Mouse (Mus musculus): ENCODE results near the gene Vcp. TPM values are rescaled to one million over a fixed set of nuclear protein-coding genes. Genes with fewer than 3 reads are reported as not detected.

Vcp gene
- polyA plus RNA-seq, 1 experiment from 2014 or later: 205 TPM

DNA sequence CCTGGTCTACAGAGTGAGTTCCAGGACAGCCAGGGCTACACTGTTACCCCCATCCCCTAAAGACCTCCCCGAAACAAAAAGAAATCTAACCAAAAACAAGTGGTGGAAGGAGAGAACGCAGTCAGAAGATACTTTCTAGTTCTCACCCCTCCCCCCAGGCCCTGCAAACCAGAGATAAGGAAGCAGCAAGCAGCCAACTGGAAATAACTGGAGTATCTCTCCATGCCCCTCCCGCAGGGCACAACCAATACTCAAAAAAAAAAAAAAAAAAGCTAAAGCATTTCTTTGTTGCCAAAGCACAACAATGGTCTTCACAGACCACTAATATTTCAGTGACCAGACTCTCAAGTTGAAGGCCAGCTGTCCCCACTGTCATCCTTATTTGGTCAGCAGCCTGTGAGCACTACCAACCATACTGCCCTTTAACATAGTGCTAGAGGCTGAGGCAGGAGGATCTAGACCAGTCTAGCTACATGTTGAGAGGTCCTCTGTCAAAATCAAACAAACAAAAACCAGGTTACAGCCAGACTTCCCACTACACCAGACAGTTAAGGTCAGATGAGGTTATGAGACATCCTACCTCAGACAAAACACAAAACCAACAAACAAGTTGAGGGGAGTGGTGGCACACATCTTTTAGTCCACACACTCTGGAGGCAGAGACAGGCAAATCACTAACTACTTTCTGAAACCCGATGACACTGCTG, 37.7 kb upstream of the Vcp start:
- Histone ChIP-seq H3K4me2 (replicated peaks; ENCODE audit: low read depth) (0 out of 2 replicates have a peak overlapping the region, but pooled peaks have one; percentile 3), H3K36me3 (ENCODE audit: control insufficient read depth, insufficient read depth) (peaks cover 29% of the 10 kb centered on the region; the same call in 1 of the 2 replicates), H3K9me3 (ENCODE audit: control insufficient read depth) (no peaks in the 10 kb centered on the region), H3K4me3 (ENCODE audit: low read depth, low read length) (no peak overlapping the region), H3K27me3 (replicated peaks; ENCODE audit: control insufficient read depth, insufficient read depth, low read length) (no peaks in the 10 kb centered on the region), H3K9ac (ENCODE audit: low read depth, low read length) (no peak overlapping the region), H3K4me1 (replicated peaks; ENCODE audit: control insufficient read depth, insufficient read depth, low read length) (no peaks in the 10 kb centered on the region; the same call in 1 of the 2 replicates), H3K27ac (ENCODE audit: low read depth, low read length) (no peak overlapping the region)
- TF ChIP-seq CTCF (IDR thresholded peaks at IDR 0.05; ENCODE audit: low read depth): no peak
- 54% methylated on average over 4 of the region's 4 CpGs for WGBS
- no peak for ATAC-seq

GRCm38 (mm10) chr4:43036356-43036755, 36.0 kb upstream of the Vcp start:
- H3K36me3 ChIP-seq (ENCODE audit: control insufficient read depth, insufficient read depth): peaks cover 29% of the 10 kb centered on the region; the same call in 1 of the 2 replicates
- no peaks in the 10 kb centered on the region for H3K9me3 ChIP-seq (ENCODE audit: control insufficient read depth)
- WGBS: 87% methylated on average over 10 of the region's 10 CpGs
- H3K27me3 ChIP-seq (replicated peaks; ENCODE audit: control insufficient read depth, insufficient read depth, low read length): no peaks in the 10 kb centered on the region
- H3K9ac ChIP-seq (ENCODE audit: low read depth, low read length): no peak overlapping the region
- ATAC-seq: no peak
- TF ChIP-seq CTCF (IDR thresholded peaks at IDR 0.05; ENCODE audit: low read depth): no peak
- H3K4me3 ChIP-seq (ENCODE audit: low read depth, low read length): no peak overlapping the region
- peaks cover 3% of the 10 kb centered on the region; the same call in 1 of the 2 replicates for H3K4me1 ChIP-seq (replicated peaks; ENCODE audit: control insufficient read depth, insufficient read depth, low read length)
- H3K4me2 ChIP-seq (replicated peaks; ENCODE audit: low read depth): no peak overlapping the region
- H3K27ac ChIP-seq (ENCODE audit: low read depth, low read length): 0 out of 2 replicates have a peak overlapping the region, but pooled peaks have one; percentile 11

GRCm38 (mm10) chr4:43035851-43036250, 35.5 kb upstream of the Vcp start:
- Histone ChIP-seq H3K4me1 (replicated peaks; ENCODE audit: control insufficient read depth, insufficient read depth, low read length) (peaks cover 3% of the 10 kb centered on the region; the same call in 1 of the 2 replicates), H3K36me3 (ENCODE audit: control insufficient read depth, insufficient read depth) (peaks cover 29% of the 10 kb centered on the region; the same call in 1 of the 2 replicates), H3K4me2 (replicated peaks; ENCODE audit: low read depth) (no peak overlapping the region), H3K9ac (ENCODE audit: low read depth, low read length) (no peak overlapping the region), H3K4me3 (ENCODE audit: low read depth, low read length) (no peak overlapping the region), H3K27ac (ENCODE audit: low read depth, low read length) (no peak overlapping the region), H3K27me3 (replicated peaks; ENCODE audit: control insufficient read depth, insufficient read depth, low read length) (no peaks in the 10 kb centered on the region), H3K9me3 (ENCODE audit: control insufficient read depth) (no peaks in the 10 kb centered on the region)
- WGBS: 89% methylated on average over 6 of the region's 6 CpGs
- ATAC-seq: no peak
- TF ChIP-seq CTCF (IDR thresholded peaks at IDR 0.05; ENCODE audit: low read depth): no peak

GRCm38 (mm10) chr4:43033481-43033880, 33.2 kb upstream of the Vcp start:
- Histone ChIP-seq H3K9ac (ENCODE audit: low read depth, low read length) (no peak overlapping the region), H3K4me2 (replicated peaks; ENCODE audit: low read depth) (no peak overlapping the region), H3K4me1 (replicated peaks; ENCODE audit: control insufficient read depth, insufficient read depth, low read length) (0 out of 2 replicates have a peak, but pooled peaks cover 3% of the 10 kb centered on the region), H3K36me3 (ENCODE audit: control insufficient read depth, insufficient read depth) (peaks cover 29% of the 10 kb centered on the region; the same call in 1 of the 2 replicates), H3K9me3 (ENCODE audit: control insufficient read depth) (no peaks in the 10 kb centered on the region), H3K27me3 (replicated peaks; ENCODE audit: control insufficient read depth, insufficient read depth, low read length) (no peaks in the 10 kb centered on the region), H3K27ac (ENCODE audit: low read depth, low read length) (no peak overlapping the region), H3K4me3 (ENCODE audit: low read depth, low read length) (no peak overlapping the region)
- no peak for TF ChIP-seq CTCF (IDR thresholded peaks at IDR 0.05; ENCODE audit: low read depth)
- ATAC-seq: no peak
- WGBS: 79% methylated on average over 14 of the region's 14 CpGs

- H3K4me1 ChIP-seq (replicated peaks; ENCODE audit: control insufficient read depth, insufficient read depth, low read length): 0 out of 2 replicates have a peak, but pooled peaks cover 3% of the 10 kb centered on the region
- no peaks in the 10 kb centered on the region for H3K27me3 ChIP-seq (replicated peaks; ENCODE audit: control insufficient read depth, insufficient read depth, low read length)
- H3K4me2 ChIP-seq (replicated peaks; ENCODE audit: low read depth): no peak overlapping the region
- no peaks in the 10 kb centered on the region for H3K9me3 ChIP-seq (ENCODE audit: control insufficient read depth)
- peaks cover 38% of the 10 kb centered on the region for H3K36me3 ChIP-seq (ENCODE audit: control insufficient read depth, insufficient read depth)
- H3K27ac ChIP-seq (ENCODE audit: low read depth, low read length): no peak overlapping the region
- TF ChIP-seq CTCF (IDR thresholded peaks at IDR 0.05; ENCODE audit: low read depth): no peak
- no peak overlapping the region for H3K9ac ChIP-seq (ENCODE audit: low read depth, low read length)
- WGBS: 93% methylated on average over 1 of the region's 1 CpGs
- H3K4me3 ChIP-seq (ENCODE audit: low read depth, low read length): no peak overlapping the region
- ATAC-seq: no peak
These were observed 32.2 kb upstream of the Vcp start for GRCm38 (mm10) chr4:43032501-43032900.

GRCm38 (mm10) chr4:43031237-43031995, 31.1 kb upstream of the Vcp start, which contains the start of gene Stoml2:
Gene Stoml2, minus strand, starts transcription at chr4:43031710.
- WGBS: under 1% methylated on average over 38 of the region's 38 CpGs
- peak within 1 kb of the TSS; percentile 84 for H3K4me2 ChIP-seq (replicated peaks; ENCODE audit: low read depth)
- ATAC-seq: peak; percentile 94
- H3K27me3 ChIP-seq (replicated peaks; ENCODE audit: control insufficient read depth, insufficient read depth, low read length): no peaks in the 10 kb centered on the region
- peak within 1 kb of the TSS; percentile 90 for H3K9ac ChIP-seq (ENCODE audit: low read depth, low read length)
- 0 out of 2 replicates have a peak, but pooled peaks cover 3% of the 10 kb centered on the region for H3K4me1 ChIP-seq (replicated peaks; ENCODE audit: control insufficient read depth, insufficient read depth, low read length)
- peak within 1 kb of the TSS; percentile 82 for H3K27ac ChIP-seq (ENCODE audit: low read depth, low read length)
- H3K36me3 ChIP-seq (ENCODE audit: control insufficient read depth, insufficient read depth): peaks cover 38% of the 10 kb centered on the region
- no peaks in the 10 kb centered on the region for H3K9me3 ChIP-seq (ENCODE audit: control insufficient read depth)
- peak within 1 kb of the TSS; percentile 76 for H3K4me3 ChIP-seq (ENCODE audit: low read depth, low read length)
- peak; percentile 66 for TF ChIP-seq CTCF (IDR thresholded peaks at IDR 0.05; ENCODE audit: low read depth)
